Mouse (Mus musculus) stomach, postnatal 0 days (tissue): ENCODE data around the gene Alcam. TPM values are rescaled to one million over a fixed set of nuclear protein-coding genes. Genes with fewer than 3 reads are reported as not detected.

Source experiments
- ATAC-seq: fragments of 200-750 bp; cut with Nextera tagmentation; 2 replicates; pipeline ENCODE4 v1.8.0; 2017; ENCODE audit not compliant: low FRiP score, low TSS enrichment
- DNase-seq: peaks from one replicate; pipeline ENCODE4 v3.0.0-alpha.2; 2016; ENCODE audit warnings: low spot score
- H3K27ac ChIP-seq: fragments of 300-500 bp; sonication (generic); replicated peaks from 2 replicates; pipeline ENCODE4 v1.5.1; 2014; ENCODE audit warnings: mild to moderate bottlenecking, control low read depth
- H3K27me3 ChIP-seq: fragments of 300-500 bp; sonication (generic); 2 replicates; pipeline ENCODE4 v1.6.1; 2014; ENCODE audit warnings: low read length; ENCODE audit not compliant: control insufficient read depth, insufficient read depth
- H3K36me3 ChIP-seq: fragments of 300-500 bp; sonication (generic); 2 replicates; pipeline ENCODE4 v1.6.1; 2014; ENCODE audit warnings: low read length, mixed read lengths; ENCODE audit not compliant: control insufficient read depth, insufficient read depth
- H3K4me1 ChIP-seq: fragments of 300-500 bp; sonication (generic); replicated peaks from 2 replicates; pipeline ENCODE4 v1.6.1; 2014; ENCODE audit warnings: antibody characterized with exemption; ENCODE audit not compliant: control insufficient read depth, insufficient read depth
- H3K4me2 ChIP-seq: fragments of 300-500 bp; sonication (generic); replicated peaks from 2 replicates; pipeline ENCODE4 v1.6.1; 2014; ENCODE audit warnings: low read depth, mild to moderate bottlenecking, control low read depth, moderate library complexity
- H3K4me3 ChIP-seq: fragments of 300-500 bp; sonication (generic); 2 replicates; pipeline ENCODE4 v1.5.1; 2014; ENCODE audit warnings: low read depth, low read length, control low read depth
- H3K9ac ChIP-seq: fragments of 300-500 bp; sonication (generic); 2 replicates; pipeline ENCODE4 v1.6.1; 2014; ENCODE audit warnings: mild to moderate bottlenecking, low read length, control low read depth, mixed read lengths
- H3K9me3 ChIP-seq: fragments of 300-500 bp; sonication (generic); 2 replicates; pipeline ENCODE4 v1.6.1; 2016; ENCODE audit warnings: low read length; ENCODE audit not compliant: control insufficient read depth
- CTCF ChIP-seq: IDR thresholded peaks from 2 replicates; pipeline ENCODE4 v1.5.1; 2016; ENCODE audit warnings: antibody characterized with exemption, low read depth, mild to moderate bottlenecking, moderate library complexity
- EP300 ChIP-seq: optimal IDR thresholded peaks from 2 replicates; pipeline ENCODE3; 2016; ENCODE audit warnings: antibody characterized with exemption
- WGBS: fragments of 180-500 bp; shearing (Covaris S2); extraction: QIAGEN DNeasy Blood & Tissue Kit; methylation state at CpG from one replicate; pipeline ENCODE4 v1.1.7; 2014; 5-methylcytosine and 5-hydroxymethylcytosine counted together
- polyA plus RNA-seq: library from polyadenylated mRNA; unstranded; fragments of >200 nt; fragmentation: Nextera tagmentation; extraction: Ambion mirVana; gene quantifications from 2 replicates; pipeline ENCODE4 v1.2.1, GENCODE M21; 2015

Alcam gene
- polyA plus RNA-seq, 1 experiment from 2014 or later, result 20.4 TPM

GRCm38 (mm10) chr16:52472059-52472458 is 18.2 kb upstream of the Alcam start:
- TF ChIP-seq CTCF (no peak), EP300 (peak; percentile 92)
- DNase-seq, result no peak

GRCm38 (mm10) chr16:52470881-52471280 is 17.0 kb upstream of the Alcam start:
- Histone ChIP-seq H3K27me3 (no peaks in the 10 kb centered on the region), H3K36me3 (no peaks in the 10 kb centered on the region), H3K9me3 (no peaks in the 10 kb centered on the region), H3K4me1 (no peaks in the 10 kb centered on the region), H3K9ac (no peak overlapping the region), H3K27ac (no peak overlapping the region), H3K4me2 (no peak overlapping the region), H3K4me3 (no peak overlapping the region)
- TF ChIP-seq EP300 (no peak), CTCF (no peak)
- ATAC-seq (no peak), DNase-seq (no peak)
- 58% methylated on average over 2 of the region's 2 CpGs for WGBS

More at GRCm38 (mm10) chr16:52472059-52472458, 18.2 kb upstream of the Alcam start:
- no peaks in the 10 kb centered on the region for H3K9me3 ChIP-seq
- H3K4me1 ChIP-seq, result no peaks in the 10 kb centered on the region
- H3K27ac ChIP-seq, result no peak overlapping the region
- no peaks in the 10 kb centered on the region for H3K27me3 ChIP-seq
- no peak overlapping the region for H3K4me2 ChIP-seq
- H3K36me3 ChIP-seq, result no peaks in the 10 kb centered on the region
- no peak overlapping the region for H3K4me3 ChIP-seq
- H3K9ac ChIP-seq, result no peak overlapping the region
- no peak for ATAC-seq

- 64% methylated on average over 3 of the region's 3 CpGs for WGBS
- DNase-seq (no peak), ATAC-seq (no peak)
- Histone ChIP-seq H3K4me1 (no peaks in the 10 kb centered on the region), H3K9me3 (no peaks in the 10 kb centered on the region), H3K27ac (no peak overlapping the region), H3K4me3 (no peak overlapping the region), H3K4me2 (no peak overlapping the region), H3K9ac (no peak overlapping the region), H3K27me3 (no peaks in the 10 kb centered on the region), H3K36me3 (no peaks in the 10 kb centered on the region)
- TF ChIP-seq CTCF (no peak), EP300 (no peak)
These were observed 16.4 kb upstream of the Alcam start for GRCm38 (mm10) chr16:52470226-52470625.

- no peak overlapping the region for H3K4me2 ChIP-seq
- no peak overlapping the region for H3K9ac ChIP-seq
- no peak overlapping the region for H3K4me3 ChIP-seq
- no peaks in the 10 kb centered on the region for H3K36me3 ChIP-seq
- no peaks in the 10 kb centered on the region for H3K9me3 ChIP-seq
- no peaks in the 10 kb centered on the region for H3K27me3 ChIP-seq
- no peaks in the 10 kb centered on the region for H3K4me1 ChIP-seq
- TF ChIP-seq CTCF, result no peak
- no peak for TF ChIP-seq EP300
- DNase-seq (no peak), ATAC-seq (no peak)
- no peak overlapping the region for H3K27ac ChIP-seq
These were observed 14.6 kb upstream of the Alcam start for GRCm38 (mm10) chr16:52468426-52468825.

GRCm38 (mm10) chr16:52466770-52467169 is 12.9 kb upstream of the Alcam start:
- no peaks in the 10 kb centered on the region for H3K4me1 ChIP-seq
- H3K9me3 ChIP-seq, result no peaks in the 10 kb centered on the region
- no peaks in the 10 kb centered on the region for H3K36me3 ChIP-seq
- ATAC-seq, result no peak
- TF ChIP-seq CTCF (no peak), EP300 (no peak)
- no peak overlapping the region for H3K9ac ChIP-seq
- H3K4me3 ChIP-seq, result no peak overlapping the region
- WGBS, result 63% methylated on average over 6 of the region's 6 CpGs
- DNase-seq, result no peak
- H3K27me3 ChIP-seq, result no peaks in the 10 kb centered on the region
- no peak overlapping the region for H3K27ac ChIP-seq
- no peak overlapping the region for H3K4me2 ChIP-seq

GRCm38 (mm10) chr16:52464597-52464996 is 10.7 kb upstream of the Alcam start:
- Histone ChIP-seq H3K36me3 (no peaks in the 10 kb centered on the region), H3K9me3 (no peaks in the 10 kb centered on the region), H3K4me3 (no peak overlapping the region), H3K9ac (no peak overlapping the region), H3K4me1 (no peaks in the 10 kb centered on the region), H3K27ac (no peak overlapping the region), H3K4me2 (no peak overlapping the region), H3K27me3 (no peaks in the 10 kb centered on the region)
- DNase-seq (no peak), ATAC-seq (no peak)
- WGBS, result 89% methylated on average over 1 of the region's 1 CpGs
- TF ChIP-seq EP300 (no peak), CTCF (no peak)
